Mouse (Mus musculus) regulatory T cell (primary cell): ENCODE measurements at regions not wholly inside any gene's neighbourhood (a gene's known extent, or its start where the extent isn't known, plus 50 kb on each side); places are given as distances from the start of the nearest gene placed in this dataset.
"Not testable (repeated sequence)": the region's sequence is repeated elsewhere in the genome, so short reads cannot be mapped to it uniquely, and the experiment has no call there.

Experiments
- in situ Hi-C: fragments of 300-600 bp; cut with MboI, MseI; formaldehyde crosslinking; loops from one replicate; pipeline ENCODE4 v1.15.1; 2025; ENCODE audit warnings: high pct_unique_total_duplicates

- in situ Hi-C loops, result no loop called here
Measured at GRCm38 (mm10) chr16:76521142-76521541, 147.5 kb upstream of the Nrip1 start.

DNA sequence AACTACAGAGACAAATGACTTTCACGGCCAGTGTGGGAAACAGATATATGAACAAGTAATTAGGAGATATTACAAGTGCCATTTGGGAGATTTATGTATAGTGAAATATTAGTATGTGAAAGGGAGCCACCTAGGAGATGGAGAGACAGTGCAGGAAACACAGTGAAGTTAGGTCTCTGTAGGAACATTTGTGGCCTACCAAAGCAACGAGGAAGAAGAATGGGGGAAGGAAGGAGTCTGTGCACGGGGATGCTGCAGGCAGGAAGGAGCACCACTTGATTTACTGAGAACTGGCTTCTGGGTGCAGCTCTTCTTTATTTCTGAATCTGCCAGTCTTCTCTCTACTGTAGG, 147.0 kb upstream of the Nrip1 start:
- in situ Hi-C loops, result no loop called here

- in situ Hi-C loops, result no loop called here
Measured at GRCm38 (mm10) chr16:76519911-76520642, 146.4 kb upstream of the Nrip1 start.

- in situ Hi-C loops, result no loop called here
Measured at GRCm38 (mm10) chr16:76510861-76511260, 137.2 kb upstream of the Nrip1 start.

GRCm38 (mm10) chr16:76509109-76509650, 135.6 kb upstream of the Nrip1 start:
- in situ Hi-C loops, result no loop called here

DNA sequence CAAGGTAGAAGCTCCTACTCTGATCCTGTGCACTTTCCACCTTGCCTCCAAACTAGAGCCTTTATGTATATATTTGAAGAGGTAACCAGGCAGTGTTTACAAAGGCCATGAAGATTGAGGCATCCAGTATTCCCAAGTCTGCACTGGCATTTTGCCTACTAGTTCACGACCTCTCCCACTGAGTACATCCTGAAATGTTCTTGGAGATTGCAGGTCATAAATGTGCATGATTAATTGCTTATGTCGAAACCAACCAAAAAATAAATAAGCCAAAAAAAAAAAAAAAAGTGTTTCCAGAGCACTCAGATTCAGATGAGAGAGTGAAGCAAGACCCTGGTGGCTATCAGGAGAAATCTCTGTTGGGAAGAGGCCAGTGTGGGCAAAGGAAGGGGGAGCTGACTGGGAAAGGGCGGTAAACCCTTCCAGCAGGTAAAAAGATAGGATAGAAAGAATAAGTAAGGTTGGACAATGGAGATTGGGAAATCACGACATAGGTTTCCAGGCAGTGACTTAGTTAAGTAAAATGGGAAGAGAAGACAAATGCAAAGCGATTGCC, 133.6 kb upstream of the Nrip1 start:
- in situ Hi-C loops, result no loop called here

- in situ Hi-C loops, result no loop called here
Measured at GRCm38 (mm10) chr16:76506240-76506639, 132.6 kb upstream of the Nrip1 start.

DNA sequence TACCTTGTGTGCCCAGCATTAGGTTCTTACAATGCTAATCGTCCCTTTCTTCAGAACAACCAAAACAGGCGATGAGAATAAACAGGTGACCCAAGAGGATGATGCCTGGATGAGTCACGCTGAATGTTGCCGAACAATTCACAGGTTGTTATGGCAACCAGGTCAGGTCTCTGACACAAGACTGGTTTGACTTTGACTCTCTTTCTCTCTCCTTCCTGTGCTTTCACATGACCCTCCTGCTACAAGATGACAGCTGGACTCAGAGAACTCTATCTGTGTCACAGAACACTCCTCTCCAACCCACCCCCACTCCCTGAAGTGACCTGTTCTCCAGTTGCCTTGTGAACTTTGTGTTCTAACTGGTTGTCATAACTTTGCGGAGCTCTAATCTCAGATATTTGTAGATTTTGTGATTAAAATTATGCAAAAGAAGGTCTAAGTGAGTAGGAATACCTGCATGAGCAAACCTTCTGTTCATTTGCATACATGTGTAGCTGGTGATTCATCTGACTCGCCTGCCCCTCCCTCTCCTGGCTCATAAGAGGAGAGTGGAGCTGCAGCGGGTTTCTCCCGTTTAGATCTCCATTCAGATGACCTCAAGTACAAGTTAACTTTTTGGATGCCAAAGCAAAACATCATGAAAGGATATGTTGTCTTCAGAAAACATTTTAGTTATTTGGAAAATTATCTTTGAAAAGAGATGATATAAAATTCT, 126.2 kb upstream of the Nrip1 start:
- in situ Hi-C loops, result no loop called here

- in situ Hi-C loops, result no loop called here
Measured at GRCm38 (mm10) chr16:76498233-76498632, 124.6 kb upstream of the Nrip1 start.

DNA sequence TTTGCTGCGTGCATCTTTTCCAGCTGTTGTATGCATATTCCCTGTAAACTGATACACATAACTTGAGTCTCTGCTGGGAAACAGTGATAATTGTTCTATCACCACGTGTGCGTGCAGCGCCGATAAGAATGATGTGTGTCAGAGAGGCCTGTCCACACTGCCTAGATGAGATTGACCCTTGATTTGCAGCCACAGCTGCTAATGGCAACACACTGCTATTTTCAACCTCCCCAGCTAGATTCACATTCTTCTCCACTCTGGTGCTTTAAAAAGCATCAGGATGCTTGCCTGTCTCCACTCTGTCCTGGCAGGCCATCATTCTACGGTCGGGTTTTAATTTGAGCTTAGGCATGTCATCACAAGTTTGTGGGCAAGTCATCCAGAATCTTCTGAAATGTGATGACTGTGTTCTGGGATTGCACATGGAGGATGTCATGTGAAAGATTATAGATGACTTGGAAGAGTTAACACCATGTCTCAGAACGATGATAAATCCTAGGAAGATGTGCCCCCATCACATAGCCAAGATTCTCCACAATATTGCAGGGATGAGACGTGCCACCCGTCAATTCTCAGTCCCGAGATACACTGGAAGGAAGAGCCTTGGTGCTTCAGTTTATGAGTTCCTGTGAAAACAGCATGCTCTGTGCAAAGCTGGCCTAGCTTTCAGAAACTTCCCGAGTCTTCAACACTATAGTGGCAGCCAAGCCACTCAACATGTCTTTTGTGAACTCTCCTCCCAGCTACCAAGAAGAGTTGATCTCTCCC, 123.6 kb upstream of the Nrip1 start:
- in situ Hi-C loops, result no loop called here

GRCm38 (mm10) chr16:76483419-76483818, 109.8 kb upstream of the Nrip1 start:
- in situ Hi-C loops, result no loop called here

GRCm38 (mm10) chr16:76481966-76482365, 108.3 kb upstream of the Nrip1 start:
- in situ Hi-C loops, result no loop called here

GRCm38 (mm10) chr16:76477474-76477873, 103.8 kb upstream of the Nrip1 start:
- in situ Hi-C loops, result no loop called here

DNA sequence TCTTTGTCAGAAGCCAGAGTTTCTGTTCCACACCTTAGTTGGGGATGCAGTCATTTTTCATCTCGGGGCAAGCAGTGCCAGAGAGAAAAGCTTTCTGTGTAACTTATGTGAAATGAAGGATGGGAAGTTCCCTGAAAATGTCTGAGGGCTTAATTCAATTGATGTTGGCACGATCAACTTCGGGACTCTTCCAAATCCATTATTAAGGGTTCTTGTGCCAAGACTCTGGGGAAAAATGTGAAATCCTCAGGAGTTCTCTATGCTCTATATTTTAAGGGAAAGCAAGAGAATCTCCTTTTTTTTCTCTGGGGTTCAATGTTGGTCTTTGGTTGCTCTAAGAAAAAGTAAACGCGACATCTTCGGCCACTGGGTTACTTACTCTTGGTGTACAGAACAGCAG, 100.9 kb upstream of the Nrip1 start:
- in situ Hi-C loops, result no loop called here

- in situ Hi-C loops, result no loop called here
Measured at GRCm38 (mm10) chr16:76472386-76472785, 98.8 kb upstream of the Nrip1 start.

- in situ Hi-C loops, result no loop called here
Measured at GRCm38 (mm10) chr16:76471081-76471480, 97.5 kb upstream of the Nrip1 start.

- in situ Hi-C loops, result no loop called here
Measured at GRCm38 (mm10) chr16:76459521-76459920, 85.9 kb upstream of the Nrip1 start.

GRCm38 (mm10) chr16:76456300-76456599, 82.6 kb upstream of the Nrip1 start:
- in situ Hi-C loops, result not testable (repeated sequence)

- in situ Hi-C loops, result no loop called here
Measured at GRCm38 (mm10) chr16:76455499-76456299, 82.1 kb upstream of the Nrip1 start.

GRCm38 (mm10) chr16:76454741-76455465, 81.3 kb upstream of the Nrip1 start:
- in situ Hi-C loops, result no loop called here
